Mouse (Mus musculus) cerebellum, adult 9-11 months (tissue): ENCODE results near the gene Prkar1b.

Experiments
- DNase-seq: peaks from one replicate; pipeline ENCODE4 v3.0.0; 2022

The Prkar1b gene

GRCm38 (mm10) chr5:138996322-138997073, 153.3 kb downstream of the Prkar1b start:
- DNase-seq, result peak; percentile 67

- DNase-seq, result peak; percentile 79
Measured at GRCm38 (mm10) chr5:138995721-138996311, 154.0 kb downstream of the Prkar1b start.

- DNase-seq, result peak; percentile 64
Measured at GRCm38 (mm10) chr5:138994786-138995720, 154.7 kb downstream of the Prkar1b start.

DNA sequence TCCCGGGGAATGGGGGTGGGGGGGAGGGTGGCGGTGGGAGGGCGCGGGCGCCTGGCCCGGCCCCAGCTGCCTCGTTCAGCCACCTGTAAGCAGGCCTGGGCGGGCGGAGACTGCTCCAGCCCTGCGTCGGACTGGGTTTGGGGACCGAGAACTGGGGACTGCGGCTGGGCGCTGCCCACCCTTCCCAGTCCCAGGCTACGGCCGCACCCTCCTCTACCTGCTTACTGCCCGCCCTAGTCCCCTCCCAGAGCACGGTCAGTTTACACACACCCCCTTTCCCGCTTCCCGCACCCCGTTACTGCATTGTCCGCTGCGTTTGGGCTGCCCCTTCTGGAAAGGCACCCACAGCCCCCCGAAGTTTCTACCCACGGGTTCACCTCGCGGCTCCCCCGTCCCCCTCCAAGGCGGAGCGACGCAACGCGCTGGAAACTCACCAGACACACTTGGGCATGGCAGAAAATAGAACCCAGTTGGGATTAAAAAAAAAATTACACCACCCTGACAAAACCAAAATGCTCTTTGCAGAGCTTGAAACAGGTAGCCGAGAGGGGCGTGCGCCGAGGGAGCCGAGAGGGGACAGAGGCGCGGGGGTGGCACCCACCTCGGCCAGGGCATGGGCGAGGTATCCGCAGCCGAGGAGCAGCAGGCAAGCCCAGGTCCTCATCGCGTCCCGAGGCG, 155.6 kb downstream of the Prkar1b start:
- DNase-seq, result peak; percentile 62

GRCm38 (mm10) chr5:138993371-138994107, 156.3 kb downstream of the Prkar1b start:
- DNase-seq, result peak; percentile 36

DNA sequence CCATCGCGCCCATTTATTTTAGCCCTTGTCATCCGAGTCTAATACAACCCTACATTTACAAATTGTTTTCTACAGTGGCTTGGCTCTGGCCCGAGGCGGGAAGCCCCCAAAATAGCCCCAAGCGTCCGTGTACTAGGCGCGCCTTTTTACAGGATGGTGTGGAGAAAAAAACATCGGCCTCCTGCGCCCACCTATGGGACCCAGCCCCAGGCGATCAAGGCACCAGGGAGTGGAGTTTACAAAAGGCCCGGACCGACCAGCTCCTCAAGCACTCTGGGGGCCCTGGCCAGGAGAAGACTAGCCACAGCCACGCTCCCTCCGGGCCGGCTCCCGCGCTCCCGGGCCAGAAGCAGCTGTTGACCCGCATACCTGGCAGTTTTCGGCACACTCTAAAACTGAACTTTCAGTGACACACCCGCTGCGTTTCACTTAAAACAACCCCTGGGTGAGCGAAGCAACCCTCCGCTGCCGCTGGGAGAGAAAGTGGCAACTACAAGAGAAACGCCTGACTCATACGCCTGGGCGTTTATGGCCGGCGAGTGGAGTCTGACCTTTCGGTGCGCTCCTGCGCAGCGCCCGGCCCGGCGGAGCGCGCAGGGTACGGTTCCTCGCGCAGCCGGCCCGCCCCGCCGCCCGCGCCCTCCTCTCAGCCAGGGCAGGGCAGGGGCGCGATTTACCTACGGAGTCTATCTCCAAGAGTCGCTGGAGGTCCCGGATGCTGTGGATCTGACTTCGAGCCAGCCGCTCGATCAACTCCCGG, 157.0 kb downstream of the Prkar1b start:
- no peak for DNase-seq

DNA sequence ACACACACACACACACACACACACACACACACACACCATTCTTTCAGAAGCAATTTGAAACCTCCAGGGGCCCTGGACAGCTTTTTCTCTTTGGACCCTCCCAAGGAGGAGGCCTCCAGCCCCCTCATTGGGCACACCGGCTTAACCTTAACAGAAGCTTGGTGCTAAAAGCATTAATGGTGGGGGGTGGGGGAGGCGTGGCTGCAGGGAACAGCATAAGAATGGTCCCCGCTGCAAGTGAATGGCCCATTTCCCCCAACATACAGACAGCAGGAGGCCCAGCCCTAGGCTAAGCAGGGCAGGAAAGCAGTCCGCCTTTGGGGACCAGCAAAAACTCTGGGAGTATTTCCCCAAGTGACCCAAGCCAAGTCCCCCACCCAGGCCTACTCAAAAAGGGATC, 158.1 kb downstream of the Prkar1b start:
- no peak for DNase-seq

DNA sequence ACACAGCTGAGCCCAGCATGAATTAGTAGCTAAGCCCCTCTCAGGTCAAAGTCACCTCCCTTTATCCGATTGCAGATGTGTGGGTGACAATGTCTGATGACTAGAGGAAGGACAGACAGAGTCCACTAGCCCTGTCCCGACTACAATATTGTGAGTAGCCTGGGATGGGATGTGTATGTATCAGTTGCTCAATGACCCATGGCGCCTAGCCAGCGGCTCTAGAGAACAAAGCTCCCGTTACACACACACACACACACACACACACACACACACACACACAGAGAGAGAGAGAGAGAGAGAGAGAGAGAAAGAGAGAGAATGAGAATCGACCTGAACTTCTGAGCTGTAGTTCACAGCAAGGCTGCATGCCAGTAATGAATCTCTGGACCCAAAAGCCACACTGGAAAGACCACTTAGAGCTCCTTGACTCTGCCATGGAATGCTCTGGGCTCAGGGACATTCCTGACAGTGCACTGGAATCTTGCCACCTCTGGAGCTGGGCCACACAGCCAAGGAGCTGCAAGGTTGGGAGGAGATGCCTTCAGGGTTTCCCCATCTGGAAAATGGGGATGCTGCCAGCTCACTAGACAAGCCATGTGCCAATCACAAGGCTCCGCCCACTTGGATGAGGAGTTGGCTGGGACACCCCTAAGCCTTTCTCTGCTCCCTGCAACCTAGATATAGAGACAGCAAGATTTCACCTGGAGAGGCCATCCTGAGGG, 159.0 kb downstream of the Prkar1b start:
- DNase-seq, result peak; percentile 45

- no peak for DNase-seq
Measured at GRCm38 (mm10) chr5:138989567-138989966, 160.2 kb downstream of the Prkar1b start.

DNA sequence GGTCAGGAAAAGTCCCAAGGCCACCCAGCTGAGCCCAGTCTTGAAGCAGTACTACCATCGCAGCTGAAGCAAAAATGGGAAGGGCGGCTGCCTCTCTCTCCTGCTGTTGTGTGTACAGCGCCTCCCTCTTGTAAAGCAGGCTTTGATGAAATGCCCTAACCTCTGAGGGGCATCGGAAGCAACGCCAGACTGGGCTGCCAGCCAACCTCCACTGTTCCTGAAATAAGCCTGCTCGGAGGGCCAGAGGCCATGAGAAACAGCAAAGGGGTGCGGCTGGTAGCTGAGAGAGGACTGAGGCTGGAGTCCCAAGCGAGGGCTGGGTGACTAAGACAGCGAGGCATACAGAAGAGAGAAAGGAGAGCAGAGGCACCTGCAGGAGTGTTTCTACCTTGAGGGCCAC, 161.0 kb downstream of the Prkar1b start:
- no peak for DNase-seq

- DNase-seq, result no peak
Measured at GRCm38 (mm10) chr5:138987994-138988393, 161.8 kb downstream of the Prkar1b start.

DNA sequence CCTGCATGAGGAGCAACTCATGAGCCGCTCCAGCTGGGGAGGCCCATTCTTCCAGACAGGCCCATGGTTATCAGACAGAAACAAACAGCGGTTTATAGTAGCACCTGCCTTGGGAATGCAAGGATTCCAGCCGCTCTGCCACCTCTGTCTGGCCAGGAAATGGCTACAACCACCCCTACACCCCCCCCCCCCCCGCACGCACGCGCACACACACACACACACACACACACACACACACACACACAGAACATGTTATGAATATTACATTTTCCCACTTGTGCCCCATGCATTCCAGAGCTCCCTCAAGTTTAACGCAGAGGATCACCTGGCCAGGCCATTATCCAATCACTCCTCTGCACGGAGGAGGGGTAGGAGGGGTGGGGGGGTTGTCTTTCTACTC, 167.9 kb downstream of the Prkar1b start:
- no peak for DNase-seq

- no peak for DNase-seq
Measured at GRCm38 (mm10) chr5:138980608-138981007, 169.2 kb downstream of the Prkar1b start.

DNA sequence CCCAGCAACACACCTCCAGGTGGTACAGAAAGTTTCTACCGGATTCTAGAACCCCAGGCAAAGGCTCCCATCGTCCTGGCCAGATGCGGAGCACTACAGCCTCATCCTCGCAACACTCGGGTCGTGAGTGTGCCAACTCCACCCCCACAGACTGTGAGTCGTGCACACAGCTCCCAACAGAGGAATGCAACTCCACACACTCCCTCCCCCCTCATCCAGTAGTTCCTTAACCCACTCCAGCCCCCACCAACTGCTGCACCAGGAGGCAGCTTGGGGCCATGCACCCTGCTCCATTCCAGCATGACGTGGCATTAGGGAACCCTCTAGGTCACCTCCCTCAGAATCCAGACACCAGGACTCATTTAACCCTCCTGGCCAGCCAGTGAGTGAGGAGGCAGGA, 170.0 kb downstream of the Prkar1b start:
- DNase-seq, result no peak

DNA sequence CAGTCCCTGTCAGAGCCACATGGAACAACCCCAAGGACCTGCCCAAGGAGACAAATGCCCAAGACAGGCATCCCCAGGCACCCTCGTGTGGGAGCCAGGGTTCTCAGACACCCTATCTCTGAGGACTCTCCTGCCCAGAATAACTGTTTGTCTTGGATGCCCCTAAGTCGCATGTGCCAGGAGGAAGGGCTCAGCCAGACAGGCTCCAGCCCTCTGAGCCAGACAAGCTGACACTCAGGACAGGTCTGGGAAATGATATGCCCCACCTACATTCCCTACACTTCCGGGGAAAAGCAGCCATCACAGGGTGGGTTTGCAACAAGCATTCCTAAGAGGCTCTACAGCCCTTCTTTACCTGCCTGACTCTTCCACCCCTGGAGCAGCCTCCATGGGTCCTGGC, 172.0 kb downstream of the Prkar1b start:
- no peak for DNase-seq

DNA sequence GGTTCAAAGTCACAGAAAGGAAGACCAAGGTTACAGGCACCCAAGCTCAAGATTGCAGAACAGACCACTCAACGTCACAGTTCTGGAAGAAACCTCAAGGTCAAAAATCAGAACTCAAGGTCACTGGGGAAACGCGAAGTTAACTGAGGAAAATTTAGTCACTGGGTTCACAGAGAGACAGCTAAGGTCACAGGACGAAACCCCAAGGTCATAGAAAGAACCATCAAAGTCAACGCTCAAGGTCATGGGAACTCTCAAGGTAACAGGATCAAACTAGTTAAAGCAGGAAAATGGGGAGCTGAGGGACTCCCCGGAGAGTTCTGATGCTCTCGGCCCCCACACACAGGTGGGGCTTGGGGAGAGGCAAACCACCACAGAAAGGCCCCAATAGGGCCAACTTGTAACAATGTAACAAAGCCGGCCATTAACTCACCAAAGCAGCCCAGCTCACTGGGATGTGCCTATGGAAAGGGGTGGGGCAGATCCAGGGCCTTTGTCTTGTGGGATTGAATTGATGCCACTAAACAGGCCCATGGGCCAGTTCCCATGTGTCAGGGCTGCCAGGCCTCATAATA, 174.8 kb downstream of the Prkar1b start:
- DNase-seq, result no peak

GRCm38 (mm10) chr5:138973480-138973879, 176.3 kb downstream of the Prkar1b start:
- DNase-seq, result no peak

DNA sequence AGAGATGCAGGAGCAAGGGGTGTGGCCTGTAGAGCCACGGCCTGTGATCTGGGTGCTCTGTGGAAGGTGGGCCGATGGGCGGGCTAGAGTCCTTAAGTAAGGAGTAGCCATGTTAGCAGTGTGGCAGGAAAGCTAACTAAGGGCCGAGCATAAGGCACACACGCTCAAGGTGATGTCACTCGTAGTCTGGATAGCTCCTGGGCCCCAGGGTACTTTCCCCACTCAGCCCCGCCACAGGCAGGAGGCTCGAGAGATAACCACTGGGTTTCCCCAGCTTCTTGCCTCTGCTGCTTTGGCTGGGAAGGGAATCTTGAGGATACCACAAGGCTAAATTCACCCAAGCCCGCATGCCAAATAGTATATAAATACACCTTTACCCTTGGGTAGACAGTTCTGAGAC, 178.4 kb downstream of the Prkar1b start:
- no peak for DNase-seq

GRCm38 (mm10) chr5:138970056-138970490, 179.7 kb downstream of the Prkar1b start:
- no peak for DNase-seq
